Mouse (Mus musculus): Measurements from ENCODE around the gene Myb. TPM values are rescaled to one million over a fixed set of nuclear protein-coding genes. Genes with fewer than 3 reads are reported as not detected.

Myb gene
- 0.27 and 0.30 TPM in 2 replicates for polyA plus RNA-seq (2012; rRNA removed)

DNA sequence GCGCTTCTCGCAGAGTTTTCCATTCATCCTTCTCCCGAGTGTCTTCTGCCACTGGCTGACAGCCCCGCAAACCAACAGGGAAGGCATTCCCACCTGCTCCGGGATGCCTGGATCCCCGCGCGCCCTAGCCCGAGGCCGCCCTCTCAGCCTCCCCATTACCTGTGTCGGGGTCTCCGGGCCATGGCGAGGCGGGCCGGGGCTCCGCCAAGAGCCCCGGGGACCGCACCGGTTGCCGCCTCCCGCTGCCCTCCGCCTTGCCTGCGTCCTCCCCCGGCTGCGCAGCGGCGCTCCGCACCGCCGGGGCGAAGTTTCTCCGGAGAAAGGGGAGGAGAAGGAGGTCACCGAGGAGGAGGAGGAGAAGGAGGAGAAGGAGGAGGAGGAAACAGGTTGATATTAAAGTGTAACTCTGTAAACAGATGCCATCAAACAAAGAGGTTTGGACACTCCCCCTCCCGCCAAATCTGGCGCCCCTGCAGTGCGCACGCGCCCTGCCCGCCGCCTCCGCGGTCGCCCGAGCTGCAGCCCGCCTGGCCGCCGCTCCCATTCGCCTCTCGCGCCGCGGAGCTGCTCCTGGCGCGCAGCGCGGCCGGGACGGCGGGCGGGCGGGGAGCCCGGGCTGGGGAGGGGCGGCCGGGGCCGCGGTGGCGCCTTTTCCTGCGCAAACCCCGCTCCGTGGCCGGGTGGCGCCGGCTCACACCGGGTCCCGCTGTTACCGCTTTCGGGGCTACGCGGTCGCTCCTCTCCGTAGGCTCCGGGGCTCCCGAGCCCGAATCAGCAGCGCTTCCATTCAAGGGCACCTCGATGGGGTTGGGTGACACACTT, at the start of gene Myb:
Gene Myb, minus strand, starts transcription at position 448 of the 822 bp plus-strand sequence.
- peak; percentile 54 for DNase-seq (ENCODE audit: low spot score)

DNA sequence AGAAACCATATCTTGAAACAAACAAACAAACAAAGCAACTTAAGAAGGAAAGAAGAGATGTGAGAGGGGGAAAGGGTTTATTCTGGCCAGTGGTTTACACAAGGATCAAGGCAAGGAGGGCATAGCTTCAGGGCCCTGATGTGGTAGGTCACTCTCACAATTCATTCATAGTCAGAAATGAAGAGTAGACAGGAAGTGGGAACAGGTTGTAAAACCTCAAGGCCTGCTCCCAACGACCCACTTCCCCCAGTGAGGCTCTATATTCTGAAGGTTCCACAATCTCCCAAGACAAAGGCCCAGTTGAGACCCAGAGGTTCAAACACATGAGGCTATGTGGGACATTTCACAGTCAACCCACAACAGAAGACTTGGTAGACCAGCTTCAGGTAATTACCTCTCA, 46.6 kb upstream of the Myb start:
- no peak for DNase-seq (ENCODE audit: low spot score)

DNA sequence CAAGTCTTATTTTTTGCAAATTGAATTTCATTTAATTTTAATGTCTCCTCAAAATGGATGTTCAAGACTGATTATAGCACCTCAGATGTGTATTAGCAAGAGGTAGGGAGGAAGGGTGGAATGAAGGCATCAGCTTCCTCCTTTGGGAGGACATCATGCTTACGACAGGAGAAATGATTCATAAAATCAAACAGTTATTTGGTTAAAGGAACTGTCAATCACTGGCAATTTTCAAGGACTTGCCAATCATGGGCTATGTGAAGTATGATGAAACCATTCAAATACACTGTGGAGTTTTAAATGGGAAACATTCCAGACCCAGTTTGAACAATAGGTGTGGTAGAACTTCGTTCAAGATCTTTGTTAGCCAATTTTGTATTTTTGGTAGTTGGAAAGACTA, 45.4 kb upstream of the Myb start:
- no peak for DNase-seq (ENCODE audit: low spot score)

DNA sequence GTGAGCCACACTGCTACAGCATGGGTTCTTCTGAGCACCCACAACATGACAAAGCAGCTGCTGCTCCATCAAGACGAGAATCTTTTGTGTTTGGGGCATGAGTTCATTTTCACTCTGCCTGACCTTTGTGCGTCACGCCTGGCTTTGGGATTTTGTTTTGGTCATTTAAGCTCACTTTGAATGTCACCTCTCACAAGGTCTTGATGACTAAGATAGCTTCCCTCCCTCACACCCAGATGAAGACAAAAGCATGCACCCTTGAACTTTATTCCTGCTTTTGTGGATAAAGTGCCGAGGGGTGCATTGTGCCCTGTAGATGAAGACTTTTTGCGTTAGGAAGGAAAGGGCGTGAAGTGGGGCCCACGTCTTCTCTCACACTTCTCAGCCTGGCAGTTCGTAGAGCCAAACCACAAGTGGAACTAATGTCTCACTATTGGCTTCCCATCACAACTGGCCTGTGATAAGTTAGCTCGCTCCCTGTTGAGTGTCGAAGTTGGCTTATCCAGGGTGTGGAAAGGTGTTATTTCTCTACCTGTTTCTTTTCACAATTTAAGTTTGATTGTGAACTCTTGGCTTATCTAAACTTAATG, 43.8 kb upstream of the Myb start:
- DNase-seq (ENCODE audit: low spot score) = no peak

DNA sequence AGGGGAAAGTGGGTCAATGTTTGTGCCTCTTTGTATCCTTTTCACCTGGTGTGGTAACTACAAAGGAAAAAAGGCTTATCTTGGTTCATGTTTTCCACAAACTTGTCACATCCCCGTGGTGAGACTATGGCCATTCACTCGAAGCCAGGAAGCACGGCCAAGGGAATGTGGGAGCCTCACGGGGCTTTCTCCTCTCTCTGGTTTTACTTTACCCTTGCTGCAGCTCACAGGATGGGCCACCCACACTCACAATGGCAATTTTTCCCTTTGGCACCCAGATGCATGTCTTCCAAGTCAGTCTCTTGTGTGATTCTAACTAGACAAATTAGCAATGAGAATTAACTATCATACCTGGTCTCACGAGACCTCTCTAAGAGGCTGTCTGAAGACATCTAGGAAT, 43.1 kb upstream of the Myb start:
- DNase-seq (ENCODE audit: low spot score) = no peak

DNA sequence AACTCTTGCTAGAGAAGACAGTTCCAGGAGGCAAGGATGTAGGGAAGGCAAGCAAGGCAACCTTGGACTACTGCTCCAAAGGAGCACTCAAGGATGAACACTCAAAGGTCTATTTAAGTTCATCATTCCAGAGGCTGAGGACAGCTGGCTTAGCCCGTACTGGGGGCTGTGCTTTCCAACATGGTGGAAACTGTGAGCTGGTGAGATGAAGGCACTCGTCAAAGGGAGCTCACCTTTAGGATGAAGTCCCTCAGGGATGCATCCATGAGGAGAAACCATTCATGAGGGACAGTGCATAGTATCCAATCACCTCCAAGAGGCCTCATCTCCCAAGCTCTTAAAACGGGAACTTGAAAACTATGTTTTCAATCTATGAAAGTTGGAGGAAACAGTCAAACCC, 42.7 kb upstream of the Myb start:
- no peak for DNase-seq (ENCODE audit: low spot score)

DNA sequence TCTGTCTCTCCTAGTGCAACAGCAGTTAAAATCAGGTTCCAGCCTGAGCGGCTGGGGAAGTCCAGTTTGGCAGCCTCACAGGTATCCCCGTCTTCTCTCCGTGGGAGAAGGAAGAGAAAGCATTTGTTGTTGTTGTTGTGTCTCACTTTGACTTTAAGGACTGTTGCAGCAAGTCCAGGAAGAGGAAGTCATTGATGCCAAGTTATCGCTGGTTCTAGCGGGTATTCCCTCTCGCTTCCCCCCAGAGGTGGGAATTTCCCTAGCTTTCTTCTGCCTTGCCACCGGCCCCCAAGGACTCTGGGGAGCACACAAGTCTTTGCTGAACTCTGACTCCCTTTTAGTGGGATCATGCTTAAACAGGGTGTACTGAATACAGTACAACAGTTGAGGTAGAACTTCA, 40.0 kb upstream of the Myb start:
- DNase-seq (ENCODE audit: low spot score) = no peak

DNA sequence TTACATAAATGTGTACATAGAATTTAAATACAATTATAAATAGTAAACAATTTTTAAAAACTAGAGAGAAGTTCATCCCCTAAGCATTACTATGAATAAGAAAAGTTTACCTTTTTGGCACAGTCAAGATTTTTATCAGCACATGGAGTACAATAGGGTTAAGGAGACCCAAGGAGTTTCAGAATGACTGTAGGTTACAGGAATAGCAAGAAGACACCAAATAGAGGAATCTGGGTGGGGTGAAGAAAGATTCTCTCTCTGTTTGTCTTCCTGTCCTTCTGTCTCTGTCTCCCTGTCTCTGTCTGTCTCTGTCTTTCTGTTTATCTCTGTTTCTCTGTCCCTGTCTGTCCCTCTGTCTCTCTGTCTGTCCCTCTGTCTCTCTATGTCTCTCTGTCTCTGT, 39.5 kb upstream of the Myb start:
- DNase-seq (ENCODE audit: low spot score) = no peak

DNA sequence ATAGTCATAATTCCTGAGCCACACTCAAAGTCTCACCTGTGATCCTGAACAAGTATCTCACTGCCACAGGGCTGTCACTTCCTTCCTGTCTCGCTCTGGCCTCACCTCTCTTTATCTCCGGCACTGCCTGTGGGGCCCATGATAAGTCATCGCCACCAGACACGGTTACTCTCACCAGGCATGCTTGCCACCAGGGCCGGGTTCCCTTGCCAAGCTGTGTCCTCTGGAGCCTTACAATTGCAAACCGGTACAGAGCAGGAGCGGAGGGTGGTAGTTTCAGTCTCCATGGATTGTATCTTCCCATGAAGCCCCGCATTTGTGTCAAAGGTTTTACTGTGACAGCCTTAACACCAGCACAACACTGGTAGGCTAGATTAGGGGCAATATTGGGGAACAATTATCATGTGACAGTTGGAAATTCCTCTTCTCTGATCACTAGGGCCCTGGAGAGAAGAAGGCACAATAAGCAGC, 35.9 kb upstream of the Myb start:
- no peak for DNase-seq (ENCODE audit: low spot score)

DNA sequence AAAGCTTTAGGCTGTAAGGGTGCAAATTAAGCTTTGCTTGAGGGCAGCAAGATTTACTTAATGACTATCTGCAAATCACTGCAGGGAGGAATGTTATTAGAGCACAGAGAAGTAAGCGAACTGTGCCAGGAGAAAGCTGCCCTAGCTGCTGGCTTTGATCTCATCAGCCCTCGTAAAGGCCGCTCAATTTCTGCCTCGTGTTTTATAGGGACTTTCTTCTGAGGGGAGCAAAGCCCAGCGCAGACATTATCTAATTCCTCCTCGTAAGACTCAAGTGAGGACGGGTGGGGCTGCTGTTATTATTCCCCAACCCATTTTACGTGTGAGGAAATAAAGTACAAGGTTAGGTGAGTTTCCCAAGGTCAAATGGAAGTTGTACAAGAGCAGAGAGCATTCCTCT, 34.8 kb upstream of the Myb start:
- no peak for DNase-seq (ENCODE audit: low spot score)

DNA sequence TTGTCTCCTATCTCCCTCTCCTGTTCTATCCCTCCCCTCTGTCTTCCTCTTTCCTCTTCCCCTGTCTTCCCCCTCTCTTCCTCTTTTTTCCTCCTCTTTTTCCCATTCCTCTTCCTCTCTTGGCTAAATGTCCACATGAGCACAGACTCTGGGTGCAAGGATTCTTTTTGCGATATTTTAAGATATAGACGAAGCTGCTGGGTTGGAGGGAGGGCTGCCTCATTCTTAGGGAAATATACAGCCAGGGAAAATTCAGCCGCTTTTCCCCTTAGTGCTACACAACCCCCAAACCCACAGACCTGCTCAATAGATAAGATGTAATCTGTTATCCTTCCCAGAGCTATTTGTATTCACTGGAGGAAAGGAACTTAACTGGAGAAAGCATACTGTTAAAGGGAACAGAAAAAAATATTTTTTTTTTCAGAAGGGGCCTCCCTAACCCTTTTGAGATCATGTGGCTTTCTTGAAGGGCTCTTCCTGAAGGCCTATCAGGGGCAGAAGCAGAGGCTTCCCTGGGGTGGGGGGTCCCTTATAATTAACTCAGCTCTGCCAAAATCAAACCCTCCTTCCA, 33.2 kb upstream of the Myb start:
- DNase-seq (ENCODE audit: low spot score) = no peak

DNA sequence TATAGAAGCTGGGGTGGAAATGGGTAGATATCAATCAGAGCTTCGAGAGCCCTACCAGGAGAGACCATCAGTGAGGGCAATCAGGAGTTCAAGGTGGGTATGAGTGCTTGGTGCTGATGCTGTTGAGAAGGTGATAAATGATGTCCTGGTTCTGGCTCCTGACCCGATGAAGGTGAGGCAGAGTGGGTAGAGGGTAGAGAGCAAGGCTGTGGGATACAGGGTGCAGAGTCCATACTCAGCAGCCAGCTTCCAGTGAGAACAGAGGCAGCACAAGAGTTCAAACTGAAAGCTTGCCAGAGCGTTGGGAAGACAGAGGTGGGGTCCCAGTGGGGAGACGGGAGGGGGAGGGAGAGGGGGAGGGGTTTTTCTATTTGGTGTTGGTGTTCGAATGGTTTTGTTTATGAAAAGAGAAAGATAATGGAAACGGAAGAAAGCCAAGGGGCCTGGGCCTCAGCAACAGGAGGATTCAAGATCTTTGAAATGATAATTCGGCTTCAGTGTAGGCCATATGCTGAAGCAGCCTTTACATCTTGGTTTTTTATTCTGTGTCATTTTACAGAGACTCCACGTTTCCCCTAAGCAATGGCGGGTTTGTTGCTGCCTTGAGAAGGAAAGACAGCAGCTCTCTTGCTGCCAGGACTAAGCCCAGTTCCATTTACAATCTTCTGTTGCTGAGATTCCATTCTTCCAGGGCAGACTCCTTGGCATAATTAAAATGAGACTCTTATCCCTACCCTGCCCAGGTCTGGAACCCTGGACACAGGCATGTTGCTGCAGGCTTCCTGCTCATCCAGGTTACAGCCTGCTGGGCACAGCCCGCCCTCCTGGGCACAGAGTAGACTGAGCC, 32.5 kb upstream of the Myb start:
- DNase-seq (ENCODE audit: low spot score) = no peak

DNA sequence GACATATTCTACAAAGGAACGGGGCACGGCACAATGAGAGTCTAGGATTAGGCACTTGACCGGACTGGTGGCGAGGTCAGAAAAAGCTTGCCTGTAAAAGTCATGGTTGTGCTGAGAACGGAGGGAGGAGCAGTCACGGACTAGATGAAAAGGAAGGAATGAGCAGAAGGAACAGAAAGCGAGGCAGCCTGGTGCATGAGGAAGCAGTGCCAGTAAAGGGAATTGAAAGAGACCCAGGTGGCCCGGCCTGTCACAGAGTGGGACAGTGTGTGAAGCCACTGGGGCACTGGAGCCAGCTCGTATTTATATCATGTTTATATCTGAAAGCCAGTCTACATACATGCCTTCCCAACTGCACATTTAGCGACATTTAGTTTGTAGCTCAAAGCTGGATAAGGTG, 31.7 kb upstream of the Myb start:
- no peak for DNase-seq (ENCODE audit: low spot score)

DNA sequence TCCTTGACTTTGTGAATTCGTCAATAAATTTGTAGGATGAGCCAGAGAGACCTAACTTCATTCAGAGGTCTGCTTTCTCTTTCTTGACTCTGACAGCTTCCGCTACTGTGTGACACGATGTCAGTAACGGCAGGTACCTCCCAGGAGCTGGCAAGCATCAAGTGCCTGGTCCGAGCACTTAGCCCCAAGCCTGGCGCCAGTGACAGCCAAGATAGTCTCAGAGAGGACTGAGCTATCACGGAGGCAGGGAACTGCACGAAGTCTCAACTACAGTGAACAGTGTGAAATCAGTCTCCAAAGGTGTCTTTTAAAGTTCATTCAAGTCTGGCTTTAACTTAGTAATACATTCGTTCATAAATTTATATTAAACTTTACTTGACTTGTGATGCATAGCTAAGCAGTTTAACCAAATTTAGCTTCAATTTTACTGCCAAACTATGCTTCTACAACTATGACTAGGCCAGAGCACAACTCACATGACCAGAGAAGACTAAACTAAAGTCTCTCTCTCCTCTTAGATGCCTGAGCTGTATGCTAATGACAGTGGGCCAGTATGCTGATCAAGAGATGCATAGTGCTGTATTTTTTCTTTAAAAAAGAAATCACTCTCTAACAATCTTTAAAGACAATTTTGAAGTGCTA, 29.1 kb upstream of the Myb start:
- DNase-seq (ENCODE audit: low spot score) = no peak

DNA sequence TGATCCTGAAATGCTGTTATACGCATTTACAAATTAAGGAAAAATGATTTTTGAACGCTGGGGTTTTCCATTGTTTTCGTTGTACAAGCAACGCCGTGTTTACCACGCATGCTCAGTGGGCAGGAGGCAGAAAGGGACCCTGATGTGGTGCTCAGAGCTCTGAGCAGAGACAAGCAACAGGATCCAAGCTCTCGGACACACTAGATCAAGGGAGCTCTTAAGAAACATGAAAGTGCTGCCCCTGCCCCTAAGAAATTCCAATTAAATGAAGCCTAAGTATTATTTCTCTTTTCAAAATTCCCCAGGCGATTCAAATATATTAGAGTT, 28.5 kb upstream of the Myb start:
- DNase-seq (ENCODE audit: low spot score) = no peak

DNA sequence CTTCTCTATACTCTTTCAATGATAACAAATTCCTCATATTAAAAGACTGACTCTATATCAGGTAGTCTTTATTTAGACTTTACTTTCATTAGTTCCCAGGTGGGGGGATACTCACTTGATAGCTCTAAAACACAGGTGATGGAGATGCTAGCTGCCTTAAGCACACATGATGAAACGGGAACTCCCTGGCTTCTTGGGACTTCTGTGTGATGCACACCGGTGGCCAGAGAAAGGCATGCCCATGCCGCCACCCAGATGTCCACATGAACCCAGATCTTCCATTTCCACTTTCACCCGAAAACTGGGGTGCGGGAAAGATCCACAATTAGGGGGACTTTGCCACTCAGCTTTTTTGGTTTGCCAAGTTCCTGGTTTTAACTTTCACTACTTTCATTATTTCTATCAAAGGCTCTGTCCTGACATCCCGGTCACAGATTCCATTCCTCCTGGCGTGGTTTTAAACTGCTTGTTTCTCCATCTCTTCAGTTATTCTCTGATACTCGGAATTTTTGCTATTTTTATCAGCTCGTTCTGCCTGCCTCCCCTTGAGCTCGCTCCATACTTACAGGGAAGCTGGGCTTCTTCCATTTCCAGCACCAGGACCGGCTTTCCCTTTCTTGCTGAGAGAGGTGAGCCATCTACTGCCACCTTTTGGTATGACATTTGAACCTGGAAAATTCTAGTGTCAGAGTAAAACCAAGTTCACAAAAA, 27.9 kb upstream of the Myb start:
- DNase-seq (ENCODE audit: low spot score) = no peak

DNA sequence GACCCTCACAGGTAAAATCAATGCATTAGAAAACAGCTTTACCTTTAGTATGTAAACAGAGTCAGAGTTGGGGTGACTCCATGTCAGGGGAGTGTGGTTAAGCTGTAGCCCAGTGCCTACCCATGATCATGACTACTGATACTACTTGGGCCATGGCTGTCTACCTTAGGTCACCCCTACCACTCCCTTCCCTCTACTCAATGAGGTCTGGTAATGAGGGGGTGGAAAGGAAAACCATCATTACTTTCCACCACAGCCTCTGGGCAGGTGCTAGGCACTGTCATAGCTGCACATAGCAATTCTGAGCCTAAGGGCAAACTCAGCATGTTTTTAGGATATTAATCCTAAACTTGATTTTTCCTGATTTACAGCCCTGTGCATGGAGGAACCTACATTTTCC, 27.1 kb upstream of the Myb start:
- no peak for DNase-seq (ENCODE audit: low spot score)

DNA sequence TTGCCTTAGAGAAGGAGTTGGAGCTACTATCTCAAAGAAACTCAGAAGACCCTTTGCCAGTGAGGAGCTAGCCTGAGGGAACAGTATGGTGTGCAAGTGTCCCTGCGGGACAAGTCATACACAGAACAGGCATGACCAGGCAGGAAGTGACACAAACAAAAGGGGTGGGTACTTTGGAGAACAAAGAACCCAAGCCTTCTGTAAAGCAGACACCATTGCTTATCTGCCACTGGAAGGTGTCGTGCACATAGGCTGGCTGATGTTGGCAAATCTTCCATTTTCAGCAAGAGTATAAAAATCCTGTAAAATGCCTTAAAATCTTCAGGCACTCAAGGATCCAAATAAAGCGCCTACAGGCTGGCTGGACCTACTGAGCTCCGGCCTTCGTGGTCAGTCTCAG, 25.9 kb upstream of the Myb start:
- DNase-seq (ENCODE audit: low spot score) = no peak

DNA sequence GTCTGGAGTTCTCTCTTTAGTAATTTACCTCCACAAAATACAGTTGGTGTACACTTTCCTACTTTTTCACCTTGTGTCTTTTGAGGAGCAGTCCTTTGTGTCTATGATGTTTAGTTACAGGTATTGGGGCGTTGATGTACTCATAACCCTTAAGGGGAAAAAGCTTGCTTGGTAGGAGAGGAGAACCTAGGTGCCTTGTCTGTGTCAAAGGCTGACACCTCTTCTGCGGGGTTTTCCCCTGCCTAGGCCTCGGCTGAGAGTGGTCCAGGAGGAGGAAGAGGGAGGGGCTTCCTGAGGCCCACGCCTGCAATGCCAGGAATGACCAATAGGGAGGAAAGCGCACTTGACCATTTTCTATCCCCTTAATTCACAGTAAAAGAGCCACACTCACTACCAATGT, 17.9 kb upstream of the Myb start:
- DNase-seq (ENCODE audit: low spot score) = no peak

DNA sequence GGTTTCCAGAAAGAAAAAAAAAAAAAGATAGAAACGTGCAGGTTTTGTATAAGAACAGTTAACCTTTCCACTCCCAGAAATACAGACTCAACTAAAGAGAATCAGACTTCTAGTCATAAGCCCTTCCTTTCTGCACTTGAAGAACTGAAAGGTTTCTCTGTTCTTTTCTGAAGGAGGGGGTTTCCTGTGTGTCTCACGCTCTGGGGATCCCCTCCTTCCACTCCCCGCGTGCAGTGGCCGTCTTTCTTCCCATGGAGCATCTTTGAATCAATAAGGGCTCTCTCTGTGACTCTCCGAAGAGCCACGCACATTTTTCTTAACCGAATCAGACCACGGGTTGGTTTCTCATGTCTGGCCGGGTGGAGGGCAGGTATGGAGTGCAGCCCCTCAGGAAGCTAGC, 17.5 kb upstream of the Myb start:
- DNase-seq (ENCODE audit: low spot score) = no peak

DNA sequence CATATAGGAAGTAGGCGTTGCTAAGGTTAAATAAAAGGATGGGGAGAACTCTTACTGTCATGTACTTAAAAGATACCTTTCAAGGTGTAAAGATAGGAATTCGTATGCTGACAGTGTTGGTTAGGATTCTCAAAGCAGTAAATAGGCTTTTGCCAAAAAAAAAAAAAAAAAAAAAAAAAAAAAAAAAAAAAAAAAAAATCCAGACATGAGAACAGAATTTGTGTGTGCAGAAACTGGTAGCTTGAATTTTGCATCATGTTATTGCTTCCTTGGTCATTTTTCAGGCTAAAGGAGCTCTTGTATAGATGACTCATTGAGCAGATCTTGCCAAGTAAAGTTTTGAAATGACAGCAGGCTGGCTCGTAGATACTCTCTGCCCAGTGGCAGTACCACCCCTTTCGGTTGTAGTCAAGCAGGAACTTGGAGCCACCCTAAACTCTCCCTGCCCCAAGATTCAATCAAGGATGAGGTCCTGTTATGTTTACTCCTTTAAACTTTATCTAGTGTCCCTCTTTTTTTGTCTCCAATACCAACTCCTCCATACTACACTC, 11.9 kb upstream of the Myb start:
- DNase-seq (ENCODE audit: low spot score) = no peak
